ENCODE assay signal across 16 mouse cellular contexts in the genomic region with DNA sequence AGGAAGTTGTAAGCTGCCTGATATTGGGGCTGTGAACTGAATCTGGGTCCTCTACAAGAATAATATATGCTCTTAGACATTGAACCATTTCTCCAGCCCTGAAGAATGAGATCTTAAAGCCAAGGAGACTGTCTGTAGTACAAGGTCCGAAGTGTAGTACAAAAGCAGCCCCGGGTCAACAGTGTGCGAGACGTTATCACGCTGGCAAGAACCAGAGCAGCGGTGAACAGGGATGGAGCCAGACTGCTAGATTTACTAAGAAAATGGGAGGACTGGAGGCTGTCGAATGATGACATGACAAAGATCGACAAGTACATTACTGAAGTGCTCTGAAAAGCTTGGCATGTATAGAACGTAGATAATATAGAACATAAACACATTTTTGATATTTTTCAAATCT. TPM values are rescaled to one million over a fixed set of nuclear protein-coding genes. Genes with fewer than 3 reads are reported as not detected.
DNase-seq lines count a peak whose midpoint lies in the region; ATAC-seq and TF ChIP-seq lines count a peak whose summit lies in the region.
"Had no signal": no experiment of that assay in that cellular context is flagged by ENCODE, and none has a peak within 500 bp of the region (broad histone marks: within the 10 kb centered on the region; RNA-seq: fewer than 3 reads in every experiment).

No protein-coding gene starts in this region.

- H3K36me3 ChIP-seq in forebrain, embryonic 10.5 days (replicated peaks) = peaks cover 13% of the 10 kb centered on the region
- 0 out of 2 replicates have a peak, but pooled peaks cover 5% of the 10 kb centered on the region for H3K36me3 ChIP-seq in forebrain, embryonic 14.5 days (ENCODE audit: control insufficient read depth, insufficient read depth, low read length)
- H3K36me3 ChIP-seq in liver, embryonic 11.5 days (ENCODE audit: control insufficient read depth, insufficient read depth, low read length) = peaks cover 2% of the 10 kb centered on the region; the same call in 1 of the 2 replicates
- H3K36me3 ChIP-seq in ES-E14 (ENCODE audit: control insufficient read depth, insufficient read depth, low read length, poor library complexity, severe bottlenecking) = no peaks in the 10 kb centered on the region
- H3K36me3 ChIP-seq in liver, postnatal 0 days (replicated peaks; ENCODE audit: insufficient read depth, low read length) = peaks cover 1% of the 10 kb centered on the region; the same call in 1 of the 2 replicates

- in situ Hi-C loops in ES-E14 (cut with MboI; ENCODE audit: low sequenced_read_pairs in 2 of 2, unreplicated experiment in 2 of 2) = no loop called here

- H3K9me3 ChIP-seq in forebrain, embryonic 10.5 days = no peaks in the 10 kb centered on the region
- no peaks in the 10 kb centered on the region for H3K9me3 ChIP-seq in forebrain, embryonic 14.5 days (replicated peaks; ENCODE audit: control insufficient read depth, low read length)
- no peaks in the 10 kb centered on the region for H3K9me3 ChIP-seq in liver, embryonic 11.5 days (ENCODE audit: control insufficient read depth, low read length)
- H3K9me3 ChIP-seq in ES-E14 (ENCODE audit: control insufficient read depth, insufficient read depth, low read depth, low read length) = no peaks in the 10 kb centered on the region
- H3K9me3 ChIP-seq in liver, postnatal 0 days (ENCODE audit: low read length) = no peaks in the 10 kb centered on the region

- no peak for DNase-seq in forebrain, embryonic 10.5 days (ENCODE audit: extremely low spot score, low spot score)
- DNase-seq in forebrain, embryonic 14.5 days (ENCODE audit: low spot score) = no peak
- DNase-seq in liver, embryonic 11.5 days (ENCODE audit: low spot score) = no peak
- no peak for DNase-seq in liver
- no peak for DNase-seq in ES-E14 (ENCODE audit: low read depth, low spot score)
- no peak for DNase-seq in liver, postnatal 0 days
- DNase-seq in layer of hippocampus, postnatal 36 days = no peak
- DNase-seq in urinary bladder, adult 18-20 months (ENCODE audit: low spot score in 2 of 2) = no peak
- DNase-seq: cerebellum, adult 18-20 months; embryo, embryonic 11 days; left cerebral cortex, postnatal 4 days; right cerebral cortex, postnatal 25 days had no signal

- H3K9ac ChIP-seq in forebrain, embryonic 14.5 days (ENCODE audit: low read length) = no peak overlapping the region
- no peak overlapping the region for H3K9ac ChIP-seq in liver, embryonic 11.5 days (ENCODE audit: low read depth, low read length)
- no peak overlapping the region for H3K9ac ChIP-seq in ES-E14 (ENCODE audit: insufficient read depth, low read depth, low read length, poor library complexity, severe bottlenecking)
- no peak overlapping the region for H3K9ac ChIP-seq in liver, postnatal 0 days (replicated peaks)

- peak overlapping the region; percentile 96; the same call in 1 of the 2 replicates for H3K4me3 ChIP-seq in forebrain, embryonic 10.5 days
- no peak overlapping the region for H3K4me3 ChIP-seq in forebrain, embryonic 14.5 days (ENCODE audit: low read depth, low read length)
- H3K4me3 ChIP-seq in liver, embryonic 11.5 days (ENCODE audit: low read depth, low read length) = peak overlapping the region; percentile 99; the same call in 1 of the 2 replicates
- peak overlapping the region; percentile 12 to 87; a peak in 2 of 4 replicates for H3K4me3 ChIP-seq in ES-E14 (ENCODE audit: insufficient read depth in 1 of 2, low read depth in 1 of 2, low read length in 2 of 2, poor library complexity in 1 of 2, severe bottlenecking in 1 of 2)
- no peak overlapping the region for H3K4me3 ChIP-seq in liver, postnatal 0 days (ENCODE audit: low read depth, low read length)

- peaks cover 15% of the 10 kb centered on the region for H3K4me1 ChIP-seq in forebrain, embryonic 10.5 days
- H3K4me1 ChIP-seq in forebrain, embryonic 14.5 days (ENCODE audit: control insufficient read depth, insufficient read depth, low read length) = peaks cover 12% of the 10 kb centered on the region
- H3K4me1 ChIP-seq in liver, embryonic 11.5 days (replicated peaks; ENCODE audit: control insufficient read depth, insufficient read depth, low read length) = peaks cover 12% of the 10 kb centered on the region; the same call in 1 of the 2 replicates
- peaks cover 0 to 5% of the 10 kb centered on the region in 2 experiments; a peak in 2 of 4 replicates for H3K4me1 ChIP-seq in ES-E14 (ENCODE audit: control insufficient read depth in 2 of 2, insufficient read depth in 2 of 2, low read length in 2 of 2, poor library complexity in 1 of 2)
- H3K4me1 ChIP-seq in liver, postnatal 0 days (ENCODE audit: insufficient read depth) = peaks cover 10% of the 10 kb centered on the region

- no peak for TF ChIP-seq CTCF in liver, postnatal 0 days (IDR thresholded peaks at IDR 0.05; ENCODE audit: low read depth)

- no peak for TF ChIP-seq EP300 in liver, postnatal 0 days (IDR thresholded peaks at IDR 0.05; ENCODE audit: low read depth)

- no peak for ATAC-seq in forebrain, embryonic 14.5 days
- ATAC-seq in liver, embryonic 11.5 days (replicated peaks; ENCODE audit: low FRiP score) = no peak
- no peak for ATAC-seq in liver, postnatal 0 days
- ATAC-seq: activated CD4-positive, CD25-positive, alpha-beta regulatory T cell, adult 4 months; lung, postnatal 0 days had no signal

- no peak overlapping the region for H3K27ac ChIP-seq in forebrain, embryonic 10.5 days
- H3K27ac ChIP-seq in forebrain, embryonic 14.5 days (ENCODE audit: low read depth, low read length) = no peak overlapping the region
- H3K27ac ChIP-seq in liver, embryonic 11.5 days (ENCODE audit: low read depth, low read length) = no peak overlapping the region
- H3K27ac ChIP-seq in ES-E14 (ENCODE audit: insufficient read depth, low read depth, low read length, poor library complexity, severe bottlenecking) = no peak overlapping the region
- H3K27ac ChIP-seq in liver, postnatal 0 days (ENCODE audit: low read depth) = no peak overlapping the region
- H3K27ac ChIP-seq: hindbrain, embryonic 14.5 days; kidney, postnatal 0 days had no signal

- no peak overlapping the region for H3K4me2 ChIP-seq in forebrain, embryonic 14.5 days (ENCODE audit: low read length)
- peak overlapping the region; percentile 66 for H3K4me2 ChIP-seq in liver, embryonic 11.5 days
- H3K4me2 ChIP-seq in liver, postnatal 0 days (ENCODE audit: low read depth, low read length) = peak overlapping the region; percentile 80; the same call in 1 of the 2 replicates

- WGBS in forebrain, embryonic 10.5 days = 90% methylated on average over 9 of the region's 9 CpGs
- WGBS in forebrain, embryonic 14.5 days = 88% methylated on average over 9 of the region's 9 CpGs
- 84% methylated on average over 9 of the region's 9 CpGs for WGBS in liver, embryonic 11.5 days
- 84% methylated on average over 9 of the region's 9 CpGs for WGBS in liver, postnatal 0 days (ENCODE audit: insufficient replicate concordance)

- no peaks in the 10 kb centered on the region for H3K27me3 ChIP-seq in forebrain, embryonic 10.5 days (ENCODE audit: poor library complexity, severe bottlenecking)
- no peaks in the 10 kb centered on the region for H3K27me3 ChIP-seq in forebrain, embryonic 14.5 days (replicated peaks; ENCODE audit: control insufficient read depth, insufficient read depth, low read length)
- no peaks in the 10 kb centered on the region for H3K27me3 ChIP-seq in liver, embryonic 11.5 days (replicated peaks; ENCODE audit: control insufficient read depth, insufficient read depth, low read length)
- H3K27me3 ChIP-seq in liver, postnatal 0 days (ENCODE audit: insufficient read depth, low read length) = no peaks in the 10 kb centered on the region

TF ChIP-seq in ES-E14, 5 proteins besides CTCF, POLR2A, EP300 and RAD21:
- no peak for TF ChIP-seq HCFC1 (IDR thresholded peaks at IDR 0.05; ENCODE audit: borderline replicate concordance, insufficient read depth, low read length)
- TF ChIP-seq ZNF384 (IDR thresholded peaks at IDR 0.05; ENCODE audit: low read depth, low read length) = no peak
- TF ChIP-seq ZC3H11A (IDR thresholded peaks at IDR 0.05; ENCODE audit: borderline replicate concordance, low read depth, low read length) = no peak
- no peak for TF ChIP-seq MAFK (IDR thresholded peaks at IDR 0.05; ENCODE audit: insufficient read depth, low read depth, low read length)
- no peak for TF ChIP-seq CHD2 (IDR thresholded peaks at IDR 0.05; ENCODE audit: low read depth, low read length)

RNA-seq across cellular contexts. Expression of gene Immt, which starts 1.4 kb away (rescaled TPM):
- polyA plus RNA-seq in forebrain, embryonic 10.5 days (2016; fragmentation: Nextera tagmentation; extraction: Ambion mirVana) = 225 TPM in 2 replicates
- 157 and 163 TPM in 2 replicates for polyA plus RNA-seq in forebrain, embryonic 14.5 days (2014; fragmentation: Nextera tagmentation; extraction: Ambion mirVana)
- 222 and 247 TPM in 2 replicates for polyA plus RNA-seq in liver, embryonic 11.5 days (2014; fragmentation: Nextera tagmentation; extraction: Ambion mirVana)
- total RNA-seq in ES-E14 (2012; rRNA removed) = 166 and 181 TPM in 2 replicates
- polyA plus RNA-seq in liver, postnatal 0 days (2015; fragmentation: Nextera tagmentation; extraction: Ambion mirVana) = 82.5 and 88.1 TPM in 2 replicates
- total RNA-seq in layer of hippocampus, postnatal 36 days (2021) = 100 to 1,000 TPM; 135 to 145 TPM

RNA-seq across cellular contexts. Expression of gene Mrpl35, which starts 3.0 kb away (rescaled TPM):
- 67.3 and 70.7 TPM in 2 replicates for polyA plus RNA-seq in forebrain, embryonic 10.5 days (2016; fragmentation: Nextera tagmentation; extraction: Ambion mirVana)
- 44.9 and 51.5 TPM in 2 replicates for polyA plus RNA-seq in forebrain, embryonic 14.5 days (2014; fragmentation: Nextera tagmentation; extraction: Ambion mirVana)
- 110 and 111 TPM in 2 replicates for polyA plus RNA-seq in liver, embryonic 11.5 days (2014; fragmentation: Nextera tagmentation; extraction: Ambion mirVana)
- total RNA-seq in ES-E14 (2012; rRNA removed) = 27.4 and 34.0 TPM in 2 replicates
- 57.3 and 59.4 TPM in 2 replicates for polyA plus RNA-seq in liver, postnatal 0 days (2015; fragmentation: Nextera tagmentation; extraction: Ambion mirVana)
- 10 to 100 TPM; 32.7 to 33.7 TPM for total RNA-seq in layer of hippocampus, postnatal 36 days (2021)

Comparison
In these comparisons a context has a peak if more than half of its experiments do, and no peak if none do; other contexts are left out.
1. H3K4me3 ChIP-seq: peak in forebrain, embryonic 10.5 days (single experiment), liver, embryonic 11.5 days (single experiment) and ES-E14 (2 of 2); none in forebrain, embryonic 14.5 days (single experiment) and liver, postnatal 0 days (single experiment).